Mouse (Mus musculus): ENCODE measurements at regions not wholly inside any gene's neighbourhood (a gene's known extent, or its start where the extent isn't known, plus 50 kb on each side); places are given as distances from the start of the nearest gene placed in this dataset.

GRCm38 (mm10) chr5:28904500-28904899, 291.3 kb upstream of the Rnf32 start:
- no peak for TF ChIP-seq POLR2A (IDR thresholded peaks at IDR 0.05; ENCODE audit: low read depth, low read length)
- no peak for TF ChIP-seq CTCF (conservative IDR thresholded peaks at IDR 0.05; ENCODE audit: insufficient read depth, insufficient read length, low read depth, low read length)
